Mouse (Mus musculus): Measurements from ENCODE around the gene Ugt1a9. TPM values are rescaled to one million over a fixed set of nuclear protein-coding genes. Genes with fewer than 3 reads are reported as not detected.
"Not testable (repeated sequence)": the region's sequence is repeated elsewhere in the genome, so short reads cannot be mapped to it uniquely, and the experiment has no call there.

Gene Ugt1a9
- total RNA-seq, 2 experiments from 2014 or later = not detected

DNA sequence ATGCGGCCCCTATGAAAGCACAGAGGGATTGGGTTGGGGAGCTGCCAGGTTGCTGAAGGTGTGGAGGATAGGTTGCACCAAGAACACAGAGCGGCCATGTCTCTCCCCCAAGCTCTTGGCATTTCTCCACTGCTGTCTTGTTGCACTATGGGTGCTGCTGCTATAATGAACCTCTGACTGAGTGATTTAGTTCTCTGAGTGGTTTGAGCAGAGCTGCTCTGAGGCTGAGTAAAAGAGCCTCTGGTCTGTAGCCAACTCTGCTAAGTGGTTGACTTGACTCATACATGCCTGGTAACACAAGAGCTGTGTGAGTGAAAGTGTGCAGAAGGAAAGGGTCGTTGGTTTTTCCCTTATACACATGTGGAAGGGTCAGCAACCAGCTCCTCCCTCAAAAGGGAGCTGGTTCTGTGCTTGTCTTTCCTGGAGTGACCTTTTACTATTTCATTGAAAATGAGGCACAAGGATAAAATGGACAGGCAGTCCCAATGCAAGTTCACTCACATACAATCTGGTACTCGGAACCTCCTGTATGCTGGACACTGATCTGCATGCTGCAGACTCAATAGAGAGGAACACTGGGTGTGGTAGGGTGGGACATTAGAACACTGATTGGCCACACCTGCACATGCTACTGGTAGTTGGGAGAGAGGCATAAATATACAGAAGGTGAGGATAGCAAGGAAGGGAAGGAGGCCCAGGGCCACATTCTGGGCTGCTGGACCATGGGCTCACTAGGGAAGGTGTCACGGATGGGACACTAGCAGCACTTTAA, 33.3 kb downstream of the Ugt1a9 start:
- intact Hi-C loops (cut with DNase I); DNase-seq (ENCODE audit: extremely low spot score in 1 of 2, low spot score in 2 of 2): not testable (repeated sequence)

DNA sequence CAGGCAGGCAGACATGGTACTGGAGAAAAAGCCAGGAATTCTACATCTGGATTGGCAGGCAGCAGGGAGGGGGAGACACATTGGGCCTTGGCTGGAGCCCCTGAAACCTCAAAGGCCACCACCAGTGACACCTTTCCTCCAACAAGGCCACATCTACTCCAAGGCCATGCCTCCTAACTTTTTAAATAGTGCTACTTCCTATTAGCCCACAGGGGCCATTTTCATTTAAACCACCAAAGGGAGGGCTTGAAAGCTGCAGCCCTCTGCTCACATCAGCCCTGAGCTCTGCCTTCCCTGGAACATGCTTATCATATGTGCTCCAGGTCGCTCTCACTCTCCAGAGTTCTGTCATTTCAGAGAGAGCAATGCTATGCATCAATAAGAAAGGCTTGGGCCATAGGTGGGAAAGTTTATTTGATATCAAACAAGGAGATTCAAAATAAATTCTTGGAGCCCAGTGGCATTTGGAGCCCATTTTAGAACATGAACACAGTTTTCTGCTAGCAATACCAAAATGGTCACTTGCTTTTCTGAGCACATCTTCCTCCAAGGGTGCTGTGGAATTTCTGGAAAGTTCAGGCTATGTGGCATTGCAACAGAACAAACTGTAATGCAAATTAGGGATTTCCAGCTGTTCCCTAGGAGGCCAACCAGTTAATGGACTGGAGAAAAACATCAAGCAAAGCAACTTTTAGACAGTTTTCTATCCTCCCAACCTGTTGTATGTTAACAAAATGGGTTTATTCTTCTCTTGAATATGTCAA, 34.2 kb downstream of the Ugt1a9 start:
- intact Hi-C loops (cut with DNase I) = no loop called here
- DNase-seq (ENCODE audit: extremely low spot score in 1 of 2, low spot score in 2 of 2) = no peak

DNA sequence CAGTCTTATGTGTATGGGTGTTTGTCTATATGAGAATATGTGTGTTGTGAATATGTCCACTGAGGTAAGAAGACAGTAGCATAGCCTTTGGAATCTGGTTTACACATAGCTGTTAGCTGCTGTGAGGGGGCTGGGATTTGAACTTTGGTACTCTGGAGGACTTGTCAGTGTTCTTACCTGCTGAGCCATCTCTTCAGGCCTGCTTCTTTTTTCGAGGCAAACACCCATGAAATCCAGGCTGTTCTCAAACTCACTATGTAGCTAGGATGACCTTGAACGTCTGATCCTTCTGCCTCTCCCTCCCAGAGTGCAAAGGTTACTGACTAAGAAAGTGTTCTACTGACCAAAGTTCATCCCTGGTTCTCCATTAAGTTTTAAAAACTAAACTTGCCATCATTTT, 35.1 kb downstream of the Ugt1a9 start:
- DNase-seq (ENCODE audit: extremely low spot score in 1 of 2, low spot score in 2 of 2) = no peak
- intact Hi-C loops (cut with DNase I) = no loop called here

DNA sequence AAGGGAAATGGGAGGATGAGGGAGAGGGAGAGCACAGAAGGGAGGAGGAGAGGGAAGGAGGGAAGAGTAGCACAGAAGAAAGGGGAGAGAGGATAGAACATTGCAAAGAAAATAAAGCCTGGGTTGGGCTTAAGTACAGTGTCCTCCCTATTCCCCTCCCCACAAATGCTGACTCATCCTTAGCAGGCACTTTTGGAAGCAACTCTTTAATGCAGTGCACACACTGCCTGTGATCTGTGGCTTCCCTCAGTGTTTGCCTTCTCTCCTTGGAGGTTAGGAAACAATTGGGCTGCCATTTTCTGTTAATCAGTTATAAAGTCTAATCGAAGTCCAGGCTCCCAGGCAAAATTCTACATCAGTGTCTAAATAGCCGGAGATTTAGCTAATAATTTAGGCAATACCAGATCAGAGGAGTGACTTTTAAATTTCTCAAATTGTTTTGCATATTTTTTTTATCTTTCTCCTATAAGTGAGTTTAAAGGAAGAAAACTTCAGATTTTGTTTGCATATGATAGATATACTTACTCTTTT, 38.5 kb downstream of the Ugt1a9 start:
- DNase-seq (ENCODE audit: extremely low spot score in 1 of 2, low spot score in 2 of 2); intact Hi-C loops (cut with DNase I): not testable (repeated sequence)

DNA sequence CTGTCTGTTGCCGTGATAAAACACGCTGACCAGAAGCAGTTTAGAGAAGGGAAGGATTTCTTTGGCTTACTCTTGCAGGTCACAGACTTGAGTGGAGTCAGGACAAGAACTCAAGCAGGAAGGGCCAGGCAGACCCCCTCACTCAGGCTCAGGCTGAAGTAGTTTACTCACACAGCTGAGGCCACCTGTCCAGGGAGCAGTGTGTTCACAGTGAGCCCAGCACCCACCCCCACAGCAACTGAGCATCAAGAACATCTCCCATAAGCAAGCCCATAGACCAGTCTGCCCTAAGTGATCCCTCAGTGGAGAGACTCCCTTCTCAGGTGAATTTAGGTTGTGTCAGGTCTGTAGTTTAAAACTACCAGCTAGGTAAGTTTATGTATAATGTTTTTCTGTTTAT, 39.0 kb downstream of the Ugt1a9 start:
- DNase-seq (ENCODE audit: extremely low spot score in 1 of 2, low spot score in 2 of 2); intact Hi-C loops (cut with DNase I): not testable (repeated sequence)

DNA sequence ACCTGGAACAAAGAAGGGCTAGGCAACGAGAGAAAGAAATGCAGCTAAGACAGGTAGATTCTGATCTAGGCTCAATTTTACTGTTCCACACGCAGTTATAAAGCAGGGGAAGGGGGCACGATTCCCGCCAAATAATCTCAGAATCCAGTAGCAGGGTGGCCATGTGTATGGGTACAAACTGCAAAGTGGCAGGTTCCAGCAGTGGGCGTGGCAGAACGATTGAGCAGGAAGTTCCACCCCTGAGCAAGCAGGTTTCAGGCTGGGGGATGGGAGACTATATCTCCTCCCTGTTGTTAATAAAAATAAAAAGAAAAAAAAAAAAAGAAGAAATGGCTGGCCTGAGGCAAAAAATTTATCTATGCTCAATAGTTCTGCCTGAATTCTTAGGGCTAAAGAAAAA, 42.2 kb downstream of the Ugt1a9 start:
- intact Hi-C loops (cut with DNase I); DNase-seq (ENCODE audit: extremely low spot score in 1 of 2, low spot score in 2 of 2): not testable (repeated sequence)

DNA sequence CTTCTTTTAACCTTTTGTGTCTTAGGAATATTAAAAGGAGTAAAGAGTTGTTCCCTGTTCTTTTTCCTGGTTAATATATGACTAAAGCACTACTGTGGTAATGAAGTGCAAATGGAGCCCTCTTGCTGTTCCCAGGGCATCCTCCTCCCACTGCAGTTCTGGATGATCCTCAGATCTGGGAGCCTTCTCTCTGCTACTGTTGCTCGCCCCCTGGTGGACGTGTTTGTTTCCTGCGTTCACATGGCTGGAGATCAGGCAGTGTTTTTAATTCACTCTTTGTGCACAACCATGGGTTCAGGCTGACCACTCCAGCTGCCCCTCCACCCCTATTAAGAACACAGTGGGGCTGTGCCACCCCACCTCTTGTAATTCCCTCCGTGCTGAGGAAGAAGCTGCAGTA, 50.0 kb downstream of the Ugt1a9 start:
- DNase-seq (ENCODE audit: extremely low spot score in 1 of 2, low spot score in 2 of 2); intact Hi-C loops (cut with DNase I): not testable (repeated sequence)

DNA sequence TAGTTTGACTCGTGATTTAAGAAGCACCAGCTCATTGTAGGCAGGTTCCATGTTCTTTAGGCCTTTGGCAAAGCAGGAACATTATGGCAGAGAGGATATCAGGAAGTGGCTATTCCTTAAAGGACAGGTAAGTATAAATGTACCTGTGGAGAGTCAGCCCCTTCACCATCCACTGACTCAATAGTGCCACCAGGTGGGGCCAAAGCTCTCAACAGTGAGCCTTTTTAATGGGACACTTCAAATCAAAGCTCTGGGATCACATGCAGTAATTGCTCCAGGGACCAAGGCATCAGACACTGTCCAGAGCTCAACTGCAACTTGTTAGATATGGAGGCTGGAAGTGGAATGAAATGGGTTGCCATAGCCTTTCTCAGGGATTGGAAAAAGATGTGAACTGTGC, 50.9 kb downstream of the Ugt1a9 start:
- intact Hi-C loops (cut with DNase I); DNase-seq (ENCODE audit: extremely low spot score in 1 of 2, low spot score in 2 of 2): not testable (repeated sequence)

DNA sequence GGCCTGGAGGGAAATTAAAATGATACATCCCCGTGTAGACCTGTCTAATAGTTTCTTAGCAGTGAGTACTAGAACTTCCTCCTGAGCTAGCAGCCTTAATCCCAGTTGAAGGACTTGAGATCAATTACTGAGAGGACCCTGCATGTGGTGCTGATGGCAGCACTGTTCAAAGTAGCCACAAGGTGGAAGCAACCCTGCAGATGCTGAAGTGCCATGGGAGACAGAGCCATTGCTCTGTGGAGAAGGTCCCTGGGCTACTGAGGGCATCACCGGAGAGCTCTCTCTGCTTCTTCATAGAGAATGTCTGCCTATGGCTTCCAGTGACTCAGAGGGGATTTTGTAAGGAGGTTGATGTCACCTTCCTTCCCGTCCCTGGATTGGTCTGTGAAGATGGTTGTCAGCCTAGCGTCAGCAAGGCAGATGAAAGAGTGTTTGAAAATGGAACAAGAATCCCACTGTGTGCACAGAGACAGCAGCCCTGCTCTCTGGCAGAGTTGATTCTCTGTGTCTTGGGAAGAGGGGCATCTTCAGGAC, 55.3 kb downstream of the Ugt1a9 start:
- DNase-seq (ENCODE audit: extremely low spot score in 1 of 2, low spot score in 2 of 2); intact Hi-C loops (cut with DNase I): not testable (repeated sequence)

DNA sequence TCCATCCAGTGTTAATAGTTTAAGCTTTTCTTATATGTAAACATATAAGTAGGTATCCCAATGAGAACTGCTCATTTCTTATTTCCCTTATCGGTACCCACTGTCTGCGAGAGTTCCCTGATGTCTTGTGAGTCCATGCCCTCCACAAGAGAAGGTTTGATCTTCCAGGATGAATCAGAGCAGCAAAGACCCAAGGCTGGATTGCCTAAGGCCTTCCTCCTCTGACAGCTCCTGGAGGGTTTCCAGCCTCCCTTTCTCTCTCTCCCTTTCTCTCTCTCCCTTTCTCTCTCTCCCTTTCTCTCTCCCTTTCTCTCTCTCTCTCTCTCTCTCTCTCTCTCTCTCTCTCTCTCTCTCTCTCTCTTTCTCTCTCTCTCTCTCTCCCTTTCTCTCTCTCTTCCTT, 58.5 kb downstream of the Ugt1a9 start:
- DNase-seq (ENCODE audit: extremely low spot score in 1 of 2, low spot score in 2 of 2); intact Hi-C loops (cut with DNase I): not testable (repeated sequence)

DNA sequence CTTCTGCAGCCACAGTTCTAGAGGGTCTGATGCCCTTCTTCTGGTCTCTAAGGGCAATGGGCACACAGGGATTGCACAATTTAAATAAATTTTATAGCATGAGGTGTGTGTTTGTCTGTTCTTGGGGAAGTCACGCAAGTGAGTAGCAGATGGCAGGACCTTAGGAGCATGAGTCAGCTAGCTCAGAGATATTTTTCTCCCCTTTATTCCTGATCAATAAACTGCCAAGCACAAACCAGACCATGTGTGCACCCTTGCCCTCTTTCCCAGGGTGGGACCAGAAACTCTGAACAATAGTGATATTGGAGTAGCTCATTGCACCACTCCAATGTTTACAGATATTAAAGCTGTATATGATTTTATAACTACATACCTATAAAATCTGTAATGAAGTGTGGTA, 59.6 kb downstream of the Ugt1a9 start:
- intact Hi-C loops (cut with DNase I); DNase-seq (ENCODE audit: extremely low spot score in 1 of 2, low spot score in 2 of 2): not testable (repeated sequence)

DNA sequence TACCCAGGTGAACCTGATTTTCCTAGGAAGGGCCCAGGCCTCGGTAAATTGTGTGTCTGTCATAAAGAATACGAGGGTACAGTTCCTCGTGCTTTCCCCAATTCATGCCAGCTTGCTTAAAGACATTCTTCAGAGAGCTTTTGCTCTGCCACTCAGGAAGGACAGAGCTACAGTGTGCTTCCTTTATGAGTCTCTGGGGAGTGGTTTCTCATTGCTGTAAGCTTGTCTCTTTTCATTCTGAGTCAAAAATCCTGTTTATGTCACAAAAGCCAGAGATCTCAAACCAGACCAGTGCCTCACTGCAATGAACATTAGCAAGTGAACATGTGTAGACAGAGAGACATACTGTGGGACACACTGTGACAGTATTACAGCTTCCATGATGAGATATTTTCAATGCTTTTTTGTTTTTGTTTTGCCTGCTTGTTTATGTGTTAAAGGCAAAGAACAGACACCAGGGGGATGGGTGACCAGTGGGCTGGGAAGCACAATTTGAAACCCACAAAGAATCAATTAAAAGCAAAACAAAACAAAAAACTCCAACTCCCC, 63.4 kb downstream of the Ugt1a9 start:
- intact Hi-C loops (cut with DNase I) = no loop called here
- DNase-seq (ENCODE audit: extremely low spot score in 1 of 2, low spot score in 2 of 2) = no peak

DNA sequence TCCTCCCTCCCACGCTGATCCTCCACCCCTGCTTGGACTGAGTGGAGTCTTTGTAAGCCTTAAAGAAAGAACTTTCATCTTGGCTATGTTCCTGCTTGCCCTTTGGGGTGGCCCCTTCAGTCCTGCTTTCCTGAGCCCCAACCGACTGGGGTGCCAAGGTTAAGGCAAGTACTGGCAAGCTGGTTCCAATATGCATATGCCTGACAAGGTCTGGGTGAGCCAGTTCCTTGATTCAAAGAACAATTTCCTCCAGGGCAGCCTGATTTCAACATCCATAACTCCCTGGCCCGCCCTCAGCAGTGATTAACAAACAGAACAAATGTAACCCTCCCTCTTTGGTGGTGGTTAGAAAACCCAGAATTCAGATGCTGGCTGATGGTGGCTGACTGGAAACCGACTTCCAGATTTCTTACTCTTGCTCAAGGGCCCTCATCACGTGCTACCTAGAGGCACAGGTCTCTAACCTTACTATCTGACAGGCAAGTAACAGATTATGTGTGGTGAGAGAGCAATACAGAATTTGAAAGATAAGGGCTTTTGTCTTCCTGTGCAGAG, 63.9 kb downstream of the Ugt1a9 start, which contains the start of gene Ugt1a6a:
Gene Ugt1a6a, plus strand, starts transcription at position 353 of the 555 bp plus-strand sequence.
- intact Hi-C loops (cut with DNase I); DNase-seq (ENCODE audit: extremely low spot score in 1 of 2, low spot score in 2 of 2): not testable (repeated sequence)

DNA sequence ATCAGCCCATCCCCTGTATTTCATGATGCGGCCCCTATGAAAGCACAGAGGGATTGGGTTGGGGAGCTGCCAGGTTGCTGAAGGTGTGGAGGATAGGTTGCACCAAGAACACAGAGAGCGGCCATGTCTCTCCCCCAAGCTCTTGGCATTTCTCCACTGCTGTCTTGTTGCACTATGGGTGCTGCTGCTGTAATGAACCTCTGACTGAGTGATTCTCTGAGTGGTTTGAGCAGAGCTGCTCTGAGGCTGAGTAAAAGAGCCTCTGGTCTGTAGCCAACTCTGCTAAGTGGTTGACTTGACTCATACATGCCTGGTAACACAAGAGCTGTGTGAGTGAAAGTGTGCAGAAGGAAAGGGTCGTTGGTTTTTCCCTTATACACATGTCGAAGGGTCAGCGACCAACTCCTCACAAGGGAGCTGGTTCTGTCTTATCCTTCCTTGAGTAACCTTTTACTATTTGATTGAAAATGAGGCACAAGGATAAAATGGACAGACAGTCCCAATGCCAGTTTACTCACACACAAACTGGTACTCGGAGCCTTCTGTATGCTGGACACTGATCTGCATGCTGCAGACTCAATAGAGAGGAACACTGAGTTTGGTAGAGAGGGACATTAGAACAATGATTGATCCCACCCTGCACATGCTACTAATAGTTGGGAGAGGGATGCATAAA, 64.8 kb downstream of the Ugt1a9 start:
- intact Hi-C loops (cut with DNase I); DNase-seq (ENCODE audit: extremely low spot score in 1 of 2, low spot score in 2 of 2): not testable (repeated sequence)

DNA sequence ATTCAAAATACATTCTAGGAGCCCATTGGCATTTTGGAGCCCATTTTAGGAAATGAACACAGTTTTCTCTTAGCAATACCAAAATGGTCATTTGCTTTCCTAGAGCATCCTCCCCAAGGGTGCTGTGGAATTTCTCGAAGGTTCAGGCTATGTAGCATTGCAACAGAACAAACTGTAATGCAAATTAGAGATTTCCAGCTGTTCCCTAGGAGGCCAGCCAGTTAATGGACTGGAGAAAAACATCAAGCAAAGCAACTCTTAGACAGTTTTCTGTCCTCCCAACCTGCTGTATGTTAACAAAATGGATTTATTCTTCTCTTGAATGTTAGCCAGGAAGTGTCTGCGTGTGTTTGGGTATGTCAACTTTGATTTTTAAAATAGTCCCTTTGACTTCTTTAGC, 66.0 kb downstream of the Ugt1a9 start:
- DNase-seq (ENCODE audit: extremely low spot score in 1 of 2, low spot score in 2 of 2) = no peak
- intact Hi-C loops (cut with DNase I) = no loop called here

DNA sequence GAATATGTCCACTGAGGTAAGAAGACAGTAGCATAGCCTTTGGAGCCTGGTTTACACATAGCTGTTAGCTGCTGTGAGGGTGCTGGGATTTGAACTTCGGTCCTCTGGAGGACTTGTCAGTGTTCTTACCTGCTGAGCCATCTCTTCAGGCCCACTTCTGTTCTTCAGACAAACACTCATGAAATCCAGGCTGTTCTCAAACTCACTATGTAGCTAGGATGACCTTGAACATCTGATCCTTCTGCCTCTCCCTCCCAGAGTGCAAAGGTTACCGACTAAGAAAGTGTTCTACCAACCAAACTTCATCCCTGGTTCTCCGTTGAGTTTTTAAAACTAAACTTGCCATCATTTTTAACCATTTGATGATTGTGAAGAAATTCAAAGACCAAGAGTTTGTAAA, 66.7 kb downstream of the Ugt1a9 start:
- DNase-seq (ENCODE audit: extremely low spot score in 1 of 2, low spot score in 2 of 2) = no peak
- intact Hi-C loops (cut with DNase I) = no loop called here

DNA sequence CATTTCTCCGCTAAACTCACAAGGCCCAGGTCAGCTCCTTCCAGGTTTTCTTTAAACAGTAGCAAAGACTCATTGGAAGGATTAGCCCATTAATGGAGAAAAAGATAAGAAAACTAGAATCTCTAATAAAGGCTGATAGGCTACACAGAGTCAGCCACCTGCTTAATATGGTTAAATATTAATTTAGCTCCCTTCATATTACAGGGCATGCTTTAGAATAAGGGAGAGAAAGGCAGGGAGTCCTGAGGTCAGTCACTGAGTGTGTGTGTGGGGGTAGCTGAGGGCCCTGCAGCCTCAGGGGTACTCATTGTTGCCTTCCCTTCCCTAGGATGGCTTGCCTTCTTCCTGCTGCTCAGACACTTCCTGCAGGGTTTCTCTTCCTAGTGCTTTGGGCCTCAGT, 67.5 kb downstream of the Ugt1a9 start:
- no peak for DNase-seq (ENCODE audit: extremely low spot score in 1 of 2, low spot score in 2 of 2)
- intact Hi-C loops (cut with DNase I) = no loop called here

DNA sequence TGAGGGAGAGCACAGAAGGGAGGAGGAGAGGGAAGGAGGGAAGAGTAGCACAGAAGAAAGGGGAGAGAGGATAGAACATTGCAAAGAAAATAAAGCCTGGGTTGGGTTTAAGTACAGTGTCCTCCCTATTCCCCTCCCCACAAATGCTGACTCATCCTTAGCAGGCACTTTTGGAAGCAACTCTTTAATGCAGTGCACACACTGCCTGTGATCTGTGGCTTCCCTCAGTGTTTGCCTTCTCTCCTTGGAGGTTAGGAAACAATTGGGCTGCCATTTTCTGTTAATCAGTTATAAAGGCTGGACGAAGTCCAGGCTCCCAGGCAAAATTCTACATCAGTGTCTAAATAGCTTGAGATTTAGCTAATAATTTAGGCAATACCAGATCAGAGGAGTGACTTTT, 69.9 kb downstream of the Ugt1a9 start:
- DNase-seq (ENCODE audit: extremely low spot score in 1 of 2, low spot score in 2 of 2); intact Hi-C loops (cut with DNase I): not testable (repeated sequence)
